Mouse (Mus musculus): ENCODE data around the gene Galnt17. TPM values are rescaled to one million over a fixed set of nuclear protein-coding genes. Genes with fewer than 3 reads are reported as not detected.
A peak's percentile ranks its signal among the peaks of the same experiment; 100 is the strongest.

Gene Galnt17
- polyA plus RNA-seq, 1 experiment from 2014 or later = 1.1 TPM

- Histone ChIP-seq H3K36me3 (no peaks in the 10 kb centered on the region), H3K9ac (no peak overlapping the region), H3K4me2 (no peak overlapping the region), H3K27ac (no peak overlapping the region), H3K4me1 (replicated peaks) (no peaks in the 10 kb centered on the region), H3K9me3 (replicated peaks) (no peaks in the 10 kb centered on the region), H3K4me3 (no peak overlapping the region), H3K27me3 (no peaks in the 10 kb centered on the region)
- no peak for ATAC-seq (replicated peaks; ENCODE audit: insufficient number of reproducible peaks, insufficient read depth, low FRiP score, low read depth)
- WGBS = 52% methylated on average over 5 of the region's 5 CpGs
Measured at GRCm38 (mm10) chr5:130862302-130862701, 446.0 kb downstream of the Galnt17 start.

- H3K4me2 ChIP-seq = no peak overlapping the region
- 0 out of 2 replicates have a peak, but pooled peaks cover 1% of the 10 kb centered on the region for H3K27me3 ChIP-seq
- WGBS = 37% methylated on average over 4 of the region's 6 CpGs
- no peaks in the 10 kb centered on the region for H3K9me3 ChIP-seq (replicated peaks)
- no peak overlapping the region for H3K9ac ChIP-seq
- H3K4me1 ChIP-seq (replicated peaks) = no peaks in the 10 kb centered on the region
- no peak overlapping the region for H3K4me3 ChIP-seq
- ATAC-seq (replicated peaks; ENCODE audit: insufficient number of reproducible peaks, insufficient read depth, low FRiP score, low read depth) = no peak
- H3K36me3 ChIP-seq = no peaks in the 10 kb centered on the region
- no peak overlapping the region for H3K27ac ChIP-seq
Measured at GRCm38 (mm10) chr5:130859736-130860135, 448.6 kb downstream of the Galnt17 start.

- WGBS = 65% methylated on average over 3 of the region's 3 CpGs
- Histone ChIP-seq H3K36me3 (no peaks in the 10 kb centered on the region), H3K27me3 (0 out of 2 replicates have a peak, but pooled peaks cover 2% of the 10 kb centered on the region), H3K9ac (no peak overlapping the region), H3K4me2 (no peak overlapping the region), H3K4me1 (replicated peaks) (no peaks in the 10 kb centered on the region), H3K4me3 (no peak overlapping the region), H3K27ac (no peak overlapping the region), H3K9me3 (replicated peaks) (no peaks in the 10 kb centered on the region)
- ATAC-seq (replicated peaks; ENCODE audit: insufficient number of reproducible peaks, insufficient read depth, low FRiP score, low read depth) = no peak
Measured at GRCm38 (mm10) chr5:130858706-130859105, 449.6 kb downstream of the Galnt17 start.

GRCm38 (mm10) chr5:130858148-130858547, 450.1 kb downstream of the Galnt17 start:
- no peak overlapping the region for H3K9ac ChIP-seq
- H3K4me3 ChIP-seq = no peak overlapping the region
- no peaks in the 10 kb centered on the region for H3K9me3 ChIP-seq (replicated peaks)
- no peak overlapping the region for H3K27ac ChIP-seq
- H3K36me3 ChIP-seq = no peaks in the 10 kb centered on the region
- H3K27me3 ChIP-seq = 0 out of 2 replicates have a peak, but pooled peaks cover 2% of the 10 kb centered on the region
- WGBS = 21% methylated on average over 8 of the region's 8 CpGs
- no peak overlapping the region for H3K4me2 ChIP-seq
- H3K4me1 ChIP-seq (replicated peaks) = no peaks in the 10 kb centered on the region
- ATAC-seq (replicated peaks; ENCODE audit: insufficient number of reproducible peaks, insufficient read depth, low FRiP score, low read depth) = no peak

- Histone ChIP-seq H3K27me3 (0 out of 2 replicates have a peak, but pooled peaks cover 2% of the 10 kb centered on the region), H3K4me3 (no peak overlapping the region), H3K9me3 (replicated peaks) (no peaks in the 10 kb centered on the region), H3K27ac (no peak overlapping the region), H3K36me3 (no peaks in the 10 kb centered on the region), H3K9ac (no peak overlapping the region), H3K4me1 (replicated peaks) (peaks cover 4% of the 10 kb centered on the region; the same call in 1 of the 2 replicates), H3K4me2 (no peak overlapping the region)
- no peak for ATAC-seq (replicated peaks; ENCODE audit: insufficient number of reproducible peaks, insufficient read depth, low FRiP score, low read depth)
- WGBS = 76% methylated on average over 7 of the region's 7 CpGs
Measured at GRCm38 (mm10) chr5:130854430-130854829, 453.9 kb downstream of the Galnt17 start.

GRCm38 (mm10) chr5:130853371-130853770, 454.9 kb downstream of the Galnt17 start:
- H3K27ac ChIP-seq = no peak overlapping the region
- WGBS = under 1% methylated on average over 10 of the region's 10 CpGs
- no peak overlapping the region for H3K4me2 ChIP-seq
- H3K4me1 ChIP-seq (replicated peaks) = peaks cover 4% of the 10 kb centered on the region; the same call in 1 of the 2 replicates
- no peak overlapping the region for H3K4me3 ChIP-seq
- no peaks in the 10 kb centered on the region for H3K36me3 ChIP-seq
- H3K9me3 ChIP-seq (replicated peaks) = no peaks in the 10 kb centered on the region
- H3K27me3 ChIP-seq = 0 out of 2 replicates have a peak, but pooled peaks cover 2% of the 10 kb centered on the region
- H3K9ac ChIP-seq = no peak overlapping the region
- no peak for ATAC-seq (replicated peaks; ENCODE audit: insufficient number of reproducible peaks, insufficient read depth, low FRiP score, low read depth)

- H3K27me3 ChIP-seq = 0 out of 2 replicates have a peak, but pooled peaks cover 2% of the 10 kb centered on the region
- H3K4me1 ChIP-seq (replicated peaks) = peaks cover 4% of the 10 kb centered on the region; the same call in 1 of the 2 replicates
- 9% methylated on average over 11 of the region's 11 CpGs for WGBS
- no peak overlapping the region for H3K27ac ChIP-seq
- H3K4me2 ChIP-seq = peak overlapping the region; percentile 56
- 0 out of 2 replicates have a peak overlapping the region, but pooled peaks have one; percentile 33 for H3K9ac ChIP-seq
- H3K9me3 ChIP-seq (replicated peaks) = no peaks in the 10 kb centered on the region
- H3K4me3 ChIP-seq = peak overlapping the region; percentile 37
- no peaks in the 10 kb centered on the region for H3K36me3 ChIP-seq
- no peak for ATAC-seq (replicated peaks; ENCODE audit: insufficient number of reproducible peaks, insufficient read depth, low FRiP score, low read depth)
Measured at GRCm38 (mm10) chr5:130852182-130852581, 456.1 kb downstream of the Galnt17 start.

GRCm38 (mm10) chr5:130849610-130850009, 458.7 kb downstream of the Galnt17 start:
- ATAC-seq (replicated peaks; ENCODE audit: insufficient number of reproducible peaks, insufficient read depth, low FRiP score, low read depth) = no peak
- Histone ChIP-seq H3K4me1 (replicated peaks) (peaks cover 4% of the 10 kb centered on the region; the same call in 1 of the 2 replicates), H3K4me2 (no peak overlapping the region), H3K36me3 (no peaks in the 10 kb centered on the region), H3K27ac (no peak overlapping the region), H3K9ac (no peak overlapping the region), H3K27me3 (no peaks in the 10 kb centered on the region), H3K4me3 (no peak overlapping the region), H3K9me3 (replicated peaks) (no peaks in the 10 kb centered on the region)
- WGBS = 42% methylated on average over 4 of the region's 4 CpGs

- peaks cover 4% of the 10 kb centered on the region; the same call in 1 of the 2 replicates for H3K4me1 ChIP-seq (replicated peaks)
- H3K9ac ChIP-seq = no peak overlapping the region
- H3K9me3 ChIP-seq (replicated peaks) = no peaks in the 10 kb centered on the region
- no peak overlapping the region for H3K4me3 ChIP-seq
- 77% methylated on average over 6 of the region's 6 CpGs for WGBS
- H3K36me3 ChIP-seq = no peaks in the 10 kb centered on the region
- H3K27me3 ChIP-seq = no peaks in the 10 kb centered on the region
- H3K4me2 ChIP-seq = no peak overlapping the region
- H3K27ac ChIP-seq = no peak overlapping the region
- ATAC-seq (replicated peaks; ENCODE audit: insufficient number of reproducible peaks, insufficient read depth, low FRiP score, low read depth) = no peak
Measured at GRCm38 (mm10) chr5:130848562-130848961, 459.7 kb downstream of the Galnt17 start.

- H3K27me3 ChIP-seq = no peaks in the 10 kb centered on the region
Measured at GRCm38 (mm10) chr5:130825797-130826196, 482.5 kb downstream of the Galnt17 start.

More at GRCm38 (mm10) chr5:130825797-130826196, 482.5 kb downstream of the Galnt17 start:
- Histone ChIP-seq H3K4me3 (no peak overlapping the region), H3K4me1 (replicated peaks) (no peaks in the 10 kb centered on the region), H3K27ac (no peak overlapping the region), H3K4me2 (no peak overlapping the region), H3K9ac (no peak overlapping the region), H3K9me3 (replicated peaks) (no peaks in the 10 kb centered on the region), H3K36me3 (no peaks in the 10 kb centered on the region)
- WGBS = 69% methylated on average over 2 of the region's 2 CpGs
- ATAC-seq (replicated peaks; ENCODE audit: insufficient number of reproducible peaks, insufficient read depth, low FRiP score, low read depth) = no peak
